Mouse (Mus musculus) embryonic facial prominence, embryonic 10.5 days (tissue): Measurements from ENCODE around the gene Fbxo5. TPM values are rescaled to one million over a fixed set of nuclear protein-coding genes. Genes with fewer than 3 reads are reported as not detected.

Source experiments
- DNase-seq: peaks from one replicate; pipeline ENCODE4 v3.0.0-alpha.2; 2017; ENCODE audit warnings: low spot score
- H3K27ac ChIP-seq: fragments of 300-500 bp; sonication (generic); replicated peaks from 2 replicates; pipeline ENCODE4 v1.5.1; 2016; ENCODE audit warnings: mild to moderate bottlenecking
- H3K27me3 ChIP-seq: fragments of 300-500 bp; sonication (generic); replicated peaks from 2 replicates; pipeline ENCODE4 v1.6.1; 2016; ENCODE audit warnings: low read depth, mild to moderate bottlenecking; ENCODE audit not compliant: poor library complexity, severe bottlenecking
- H3K36me3 ChIP-seq: fragments of 300-500 bp; sonication (generic); replicated peaks from 2 replicates; pipeline ENCODE4 v1.6.1; 2016; ENCODE audit warnings: mild to moderate bottlenecking, moderate library complexity
- H3K4me1 ChIP-seq: fragments of 300-500 bp; sonication (generic); 2 replicates; pipeline ENCODE4 v1.6.1; 2016
- H3K4me3 ChIP-seq: fragments of 300-500 bp; sonication (generic); 2 replicates; pipeline ENCODE4 v1.5.1; 2016; ENCODE audit warnings: mild to moderate bottlenecking, moderate library complexity
- H3K9me3 ChIP-seq: fragments of 300-500 bp; sonication (generic); 2 replicates; pipeline ENCODE4 v1.6.1; 2016; ENCODE audit warnings: mild to moderate bottlenecking
- WGBS: fragments of 180-500 bp; shearing (Covaris S2); methylation state at CpG from one replicate; pipeline ENCODE4 v1.1.7; 2016; 5-methylcytosine and 5-hydroxymethylcytosine counted together
- polyA plus RNA-seq: library from polyadenylated mRNA; unstranded; fragments of >200 nt; fragmentation: Nextera tagmentation; extraction: Ambion mirVana; gene quantifications from 2 replicates; pipeline ENCODE4 v1.2.1, GENCODE M21; 2016

The Fbxo5 gene
- 107 and 110 TPM in 2 replicates for polyA plus RNA-seq

- Histone ChIP-seq H3K36me3 (peaks cover 28% of the 10 kb centered on the region), H3K27ac (peak within 1 kb of the TSS; percentile 92), H3K4me1 (peaks cover 24% of the 10 kb centered on the region), H3K9me3 (no peaks in the 10 kb centered on the region), H3K27me3 (no peaks in the 10 kb centered on the region), H3K4me3 (peak within 1 kb of the TSS; percentile 70)
- under 1% methylated on average over 42 of the region's 42 CpGs for WGBS
- DNase-seq = peak; percentile 99
These were observed at the start of gene Fbxo5 for GRCm38 (mm10) chr10:5805243-5805730. TSS of gene Fbxo5 (minus strand) at chr10:5805600.

- H3K27me3 ChIP-seq = no peaks in the 10 kb centered on the region
- no peaks in the 10 kb centered on the region for H3K9me3 ChIP-seq
- no peak overlapping the region for H3K27ac ChIP-seq
- H3K36me3 ChIP-seq = no peaks in the 10 kb centered on the region
- no peak for DNase-seq
- 92% methylated on average over 8 of the region's 8 CpGs for WGBS
- H3K4me3 ChIP-seq = no peak overlapping the region
- H3K4me1 ChIP-seq = no peaks in the 10 kb centered on the region
These were observed 48.0 kb upstream of the Fbxo5 start for GRCm38 (mm10) chr10:5853290-5853868.

GRCm38 (mm10) chr10:5846939-5847338 lies 41.5 kb upstream of the Fbxo5 start:
- DNase-seq = no peak
- Histone ChIP-seq H3K4me3 (no peak overlapping the region), H3K27ac (no peak overlapping the region), H3K4me1 (no peaks in the 10 kb centered on the region), H3K36me3 (no peaks in the 10 kb centered on the region), H3K27me3 (no peaks in the 10 kb centered on the region), H3K9me3 (no peaks in the 10 kb centered on the region)
- WGBS = 46% methylated on average over 2 of the region's 2 CpGs

GRCm38 (mm10) chr10:5841369-5841768 lies 36.0 kb upstream of the Fbxo5 start:
- Histone ChIP-seq H3K27me3 (no peaks in the 10 kb centered on the region), H3K4me3 (no peak overlapping the region), H3K36me3 (no peaks in the 10 kb centered on the region), H3K9me3 (no peaks in the 10 kb centered on the region), H3K27ac (no peak overlapping the region), H3K4me1 (no peaks in the 10 kb centered on the region)
- 85% methylated on average over 4 of the region's 4 CpGs for WGBS
- peak; percentile 45 for DNase-seq

- no peak for DNase-seq
- H3K4me1 ChIP-seq = peaks cover 13% of the 10 kb centered on the region
- no peak overlapping the region for H3K4me3 ChIP-seq
- 81% methylated on average over 6 of the region's 6 CpGs for WGBS
- peaks cover 7% of the 10 kb centered on the region for H3K36me3 ChIP-seq
- no peak overlapping the region for H3K27ac ChIP-seq
- H3K9me3 ChIP-seq = no peaks in the 10 kb centered on the region
- no peaks in the 10 kb centered on the region for H3K27me3 ChIP-seq
These were observed 21.1 kb upstream of the Fbxo5 start for GRCm38 (mm10) chr10:5826336-5827025.

GRCm38 (mm10) chr10:5824779-5825178 lies 19.4 kb upstream of the Fbxo5 start:
- peaks cover 13% of the 10 kb centered on the region for H3K4me1 ChIP-seq
- peaks cover 19% of the 10 kb centered on the region for H3K36me3 ChIP-seq
- peak overlapping the region; percentile 92 for H3K27ac ChIP-seq
- peak overlapping the region; percentile 88 for H3K4me3 ChIP-seq
- H3K27me3 ChIP-seq = no peaks in the 10 kb centered on the region
- H3K9me3 ChIP-seq = no peaks in the 10 kb centered on the region
- DNase-seq = peak; percentile 35
- WGBS = 2% methylated on average over 3 of the region's 3 CpGs

GRCm38 (mm10) chr10:5823740-5824491 lies 18.5 kb upstream of the Fbxo5 start, which contains the start of gene Mtrf1l:
TSS of gene Mtrf1l (minus strand) at chr10:5823910.
- Histone ChIP-seq H3K4me3 (peak within 1 kb of the TSS; percentile 88), H3K27ac (peak within 1 kb of the TSS; percentile 92), H3K27me3 (no peaks in the 10 kb centered on the region), H3K9me3 (no peaks in the 10 kb centered on the region), H3K4me1 (peaks cover 13% of the 10 kb centered on the region), H3K36me3 (peaks cover 27% of the 10 kb centered on the region)
- WGBS = under 1% methylated on average over 47 of the region's 47 CpGs
- DNase-seq = peak; percentile 98

- Histone ChIP-seq H3K36me3 (peaks cover 33% of the 10 kb centered on the region), H3K9me3 (no peaks in the 10 kb centered on the region), H3K27ac (peak overlapping the region; percentile 92), H3K4me1 (peaks cover 13% of the 10 kb centered on the region), H3K27me3 (no peaks in the 10 kb centered on the region), H3K4me3 (peak overlapping the region; percentile 88)
- WGBS = under 1% methylated on average over 37 of the region's 37 CpGs
- no peak for DNase-seq
These were observed 17.9 kb upstream of the Fbxo5 start for GRCm38 (mm10) chr10:5823291-5823739.

GRCm38 (mm10) chr10:5818772-5819171 lies 13.4 kb upstream of the Fbxo5 start:
- Histone ChIP-seq H3K27me3 (no peaks in the 10 kb centered on the region), H3K4me3 (no peak overlapping the region), H3K36me3 (peaks cover 78% of the 10 kb centered on the region), H3K9me3 (no peaks in the 10 kb centered on the region), H3K4me1 (peaks cover 13% of the 10 kb centered on the region), H3K27ac (no peak overlapping the region)
- 93% methylated on average over 3 of the region's 3 CpGs for WGBS
- DNase-seq = no peak

GRCm38 (mm10) chr10:5815968-5816367 lies 10.6 kb upstream of the Fbxo5 start:
- WGBS = 91% methylated on average over 2 of the region's 2 CpGs

GRCm38 (mm10) chr10:5813724-5814123 lies 8.3 kb upstream of the Fbxo5 start:
- Histone ChIP-seq H3K36me3 (peaks cover 74% of the 10 kb centered on the region), H3K9me3 (no peaks in the 10 kb centered on the region), H3K27ac (no peak overlapping the region), H3K4me3 (no peak overlapping the region), H3K4me1 (no peaks in the 10 kb centered on the region), H3K27me3 (no peaks in the 10 kb centered on the region)
- WGBS = 93% methylated on average over 11 of the region's 11 CpGs
- no peak for DNase-seq

More at GRCm38 (mm10) chr10:5815968-5816367, 10.6 kb upstream of the Fbxo5 start:
- H3K27me3 ChIP-seq = no peaks in the 10 kb centered on the region
- H3K27ac ChIP-seq = no peak overlapping the region
- no peak overlapping the region for H3K4me3 ChIP-seq
- DNase-seq = no peak
- no peaks in the 10 kb centered on the region for H3K9me3 ChIP-seq
- H3K4me1 ChIP-seq = no peaks in the 10 kb centered on the region
- peaks cover 93% of the 10 kb centered on the region for H3K36me3 ChIP-seq

- H3K36me3 ChIP-seq = peaks cover 19% of the 10 kb centered on the region
- WGBS = 85% methylated on average over 2 of the region's 2 CpGs
- peaks cover 11% of the 10 kb centered on the region for H3K4me1 ChIP-seq
- H3K9me3 ChIP-seq = no peaks in the 10 kb centered on the region
- H3K4me3 ChIP-seq = no peak overlapping the region
- no peak overlapping the region for H3K27ac ChIP-seq
- no peaks in the 10 kb centered on the region for H3K27me3 ChIP-seq
- DNase-seq = no peak
These were observed 2.3 kb upstream of the Fbxo5 start for GRCm38 (mm10) chr10:5807683-5808082.
